Mouse (Mus musculus) lung, postnatal 0 days (tissue): ENCODE measurements at regions not wholly inside any gene's neighbourhood (a gene's known extent, or its start where the extent isn't known, plus 50 kb on each side); places are given as distances from the start of the nearest gene placed in this dataset.

ENCODE experiments used
- CTCF ChIP-seq: IDR thresholded peaks from 2 replicates; pipeline ENCODE4 v1.5.1; 2016; ENCODE audit warnings: antibody characterized with exemption, mild to moderate bottlenecking
- EP300 ChIP-seq: IDR thresholded peaks from 2 replicates; pipeline ENCODE4 v1.6.1; 2016; ENCODE audit warnings: antibody characterized with exemption, mild to moderate bottlenecking, control low read depth

GRCm38 (mm10) chr16:76600131-76600530 is 226.5 kb upstream of the Nrip1 start:
- TF ChIP-seq CTCF (no peak), EP300 (no peak)
